Mouse (Mus musculus): ENCODE measurements at regions not wholly inside any gene's neighbourhood (a gene's known extent, or its start where the extent isn't known, plus 50 kb on each side); places are given as distances from the start of the nearest gene placed in this dataset.

- ATAC-seq (replicated peaks; ENCODE audit: low read depth, poor library complexity, severe bottlenecking), result no peak
Measured at GRCm38 (mm10) chr3:52722946-52723345, 294.1 kb downstream of the Cog6 start.

DNA sequence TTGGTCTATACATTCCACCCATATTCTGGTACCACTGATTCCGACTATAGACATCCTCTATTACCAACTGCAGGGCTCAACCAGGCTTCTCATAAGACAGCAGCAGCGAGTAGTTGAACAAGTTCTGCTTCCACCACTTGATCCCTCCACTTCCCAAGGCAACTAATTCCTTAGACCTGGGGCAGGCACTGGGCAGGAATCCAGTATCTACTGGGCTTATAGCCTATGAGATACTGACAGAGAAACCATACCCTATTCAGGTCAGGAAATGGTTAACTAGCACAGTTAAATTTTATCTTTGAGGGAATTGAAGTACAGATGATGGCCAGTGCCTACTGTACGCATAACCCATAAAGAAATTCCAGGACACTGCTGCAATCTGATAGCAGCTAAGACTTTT lies 297.9 kb downstream of the Cog6 start:
- ATAC-seq (replicated peaks; ENCODE audit: low read depth, poor library complexity, severe bottlenecking), result no peak

DNA sequence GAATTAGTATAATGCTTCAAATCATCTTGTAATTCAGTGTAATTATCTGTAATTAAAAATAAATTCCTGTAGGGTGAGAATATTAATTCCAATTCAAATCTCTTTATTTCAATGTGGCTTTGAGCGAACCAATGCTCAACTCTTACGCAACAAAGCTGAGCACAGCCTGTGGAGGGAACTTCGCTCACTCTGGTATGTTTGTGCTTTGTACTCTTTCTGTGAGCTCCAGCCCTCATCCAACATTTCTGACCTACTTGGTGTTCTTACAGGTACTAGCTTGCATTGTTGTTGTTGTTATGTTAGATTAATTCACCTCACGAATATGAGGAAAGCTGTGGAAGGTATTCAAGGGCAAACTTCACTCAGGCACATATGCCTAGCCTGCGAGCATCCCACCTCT lies 299.7 kb downstream of the Cog6 start:
- no peak for ATAC-seq (replicated peaks; ENCODE audit: low read depth, poor library complexity, severe bottlenecking)

GRCm38 (mm10) chr3:52712151-52712550 lies 304.9 kb downstream of the Cog6 start:
- ATAC-seq (replicated peaks; ENCODE audit: low read depth, poor library complexity, severe bottlenecking), result no peak

GRCm38 (mm10) chr3:52711133-52711532 lies 305.9 kb downstream of the Cog6 start:
- no peak for ATAC-seq (replicated peaks; ENCODE audit: low read depth, poor library complexity, severe bottlenecking)

GRCm38 (mm10) chr3:52708746-52709145 lies 308.3 kb downstream of the Cog6 start:
- ATAC-seq (replicated peaks; ENCODE audit: low read depth, poor library complexity, severe bottlenecking), result no peak

GRCm38 (mm10) chr3:52708301-52708700 lies 308.7 kb downstream of the Cog6 start:
- no peak for ATAC-seq (replicated peaks; ENCODE audit: low read depth, poor library complexity, severe bottlenecking)

DNA sequence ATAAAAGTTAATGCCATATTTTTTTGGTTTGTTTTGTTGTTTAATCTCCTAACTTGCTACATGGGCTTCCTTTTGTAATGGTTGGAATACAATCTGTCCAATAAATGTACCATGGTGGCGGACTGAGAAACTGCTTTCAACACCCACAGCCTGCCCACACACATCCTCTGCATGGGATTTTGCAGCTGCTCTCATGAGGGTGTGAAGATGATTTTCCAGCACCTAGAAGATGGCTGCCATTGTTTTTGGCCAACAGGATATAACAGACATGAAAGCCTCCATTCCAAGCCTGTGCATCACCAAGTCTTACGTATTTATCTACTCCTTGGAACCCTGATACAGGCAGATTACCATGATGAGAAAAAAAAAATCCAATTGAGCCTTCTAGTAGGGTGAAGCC lies 310.4 kb downstream of the Cog6 start:
- ATAC-seq (replicated peaks; ENCODE audit: low read depth, poor library complexity, severe bottlenecking), result no peak

- no peak for ATAC-seq (replicated peaks; ENCODE audit: low read depth, poor library complexity, severe bottlenecking)
Measured at GRCm38 (mm10) chr3:52703751-52704150, 313.3 kb downstream of the Cog6 start.

DNA sequence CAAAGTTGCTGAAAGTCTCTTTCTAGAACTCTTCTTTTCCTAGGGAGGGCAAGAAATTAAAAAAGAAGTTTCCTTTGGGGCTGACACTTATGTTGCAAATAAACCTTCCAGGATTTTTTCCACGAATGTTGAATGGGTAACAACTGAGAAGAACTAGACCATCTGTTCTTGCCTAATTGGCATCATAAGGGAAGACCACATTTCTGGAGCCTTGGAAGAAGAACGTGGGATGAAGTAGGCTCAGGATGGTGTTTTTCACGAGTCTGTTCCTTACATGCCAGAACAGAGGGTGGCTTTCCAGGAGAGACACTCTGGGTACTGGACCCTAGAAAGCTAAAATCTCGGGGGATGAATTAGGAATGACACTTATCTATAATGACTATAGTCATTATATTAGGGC lies 314.1 kb downstream of the Cog6 start:
- no peak for ATAC-seq (replicated peaks; ENCODE audit: low read depth, poor library complexity, severe bottlenecking)

GRCm38 (mm10) chr3:52701601-52702000 lies 315.4 kb downstream of the Cog6 start:
- no peak for ATAC-seq (replicated peaks; ENCODE audit: low read depth, poor library complexity, severe bottlenecking)

DNA sequence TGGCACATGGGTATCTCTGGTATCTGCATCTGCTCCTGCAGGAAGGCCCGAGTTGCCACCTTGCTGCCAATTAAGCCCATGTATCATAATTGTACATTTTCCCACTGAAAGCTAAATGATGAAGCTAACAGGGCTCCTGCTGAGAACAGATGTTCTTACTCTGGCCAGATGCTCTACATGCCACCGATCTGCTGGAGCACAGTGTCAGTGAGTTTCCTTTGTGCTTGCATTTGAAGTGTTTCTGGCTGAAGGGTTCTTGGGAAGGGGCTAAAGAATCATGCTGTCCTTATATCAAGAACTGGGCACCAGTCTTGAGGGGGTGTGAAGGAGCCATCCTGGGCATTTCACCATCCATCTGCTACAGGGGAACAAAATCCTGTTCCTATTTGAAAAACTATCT lies 323.2 kb downstream of the Cog6 start:
- no peak for ATAC-seq (replicated peaks; ENCODE audit: low read depth, poor library complexity, severe bottlenecking)

GRCm38 (mm10) chr3:52685434-52686181 lies 331.4 kb downstream of the Cog6 start:
- no peak for ATAC-seq (replicated peaks; ENCODE audit: low read depth, poor library complexity, severe bottlenecking)

- ATAC-seq (replicated peaks; ENCODE audit: low read depth, poor library complexity, severe bottlenecking), result no peak
Measured at GRCm38 (mm10) chr3:52680824-52681388, 336.1 kb downstream of the Cog6 start.

DNA sequence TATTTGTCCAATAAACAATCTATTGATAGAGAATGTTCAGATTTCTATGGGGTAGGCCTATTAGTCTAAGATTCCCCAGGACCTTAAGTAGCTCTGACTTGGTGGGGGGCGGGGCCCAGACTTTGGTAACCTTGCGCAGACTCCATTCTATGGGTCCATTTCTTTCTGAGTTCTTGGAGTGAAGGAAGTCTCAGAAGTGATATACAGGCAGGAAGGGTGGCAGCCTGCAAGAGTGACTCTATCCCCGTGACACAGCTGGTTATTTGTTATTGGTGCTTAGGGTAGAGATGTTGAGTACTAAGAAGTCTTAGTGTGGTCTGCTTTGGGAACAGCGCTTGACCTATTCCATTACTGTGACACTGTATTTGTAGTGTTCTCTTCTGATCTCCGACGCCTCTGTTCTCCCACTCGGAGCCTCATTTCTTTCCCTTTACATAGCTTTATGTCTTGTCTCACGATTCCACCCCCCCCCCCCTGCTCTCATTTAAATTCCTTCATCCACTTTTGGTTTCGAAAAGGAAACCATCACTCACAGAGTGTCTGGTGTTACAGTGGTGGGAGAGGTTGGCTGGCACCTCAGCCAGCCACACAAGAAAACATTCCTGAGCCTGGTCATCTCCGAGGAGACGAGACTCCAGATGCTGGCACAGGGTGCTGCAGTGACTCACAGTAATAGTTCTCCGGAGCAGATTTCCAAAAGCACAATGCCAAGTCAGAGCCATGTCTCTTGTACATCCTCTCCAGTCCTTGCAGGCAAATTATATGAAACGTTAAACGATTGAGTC lies 340.0 kb downstream of the Cog6 start:
- peak; percentile 45; the same call in 1 of the 2 replicates for ATAC-seq (replicated peaks; ENCODE audit: low read depth, poor library complexity, severe bottlenecking)

DNA sequence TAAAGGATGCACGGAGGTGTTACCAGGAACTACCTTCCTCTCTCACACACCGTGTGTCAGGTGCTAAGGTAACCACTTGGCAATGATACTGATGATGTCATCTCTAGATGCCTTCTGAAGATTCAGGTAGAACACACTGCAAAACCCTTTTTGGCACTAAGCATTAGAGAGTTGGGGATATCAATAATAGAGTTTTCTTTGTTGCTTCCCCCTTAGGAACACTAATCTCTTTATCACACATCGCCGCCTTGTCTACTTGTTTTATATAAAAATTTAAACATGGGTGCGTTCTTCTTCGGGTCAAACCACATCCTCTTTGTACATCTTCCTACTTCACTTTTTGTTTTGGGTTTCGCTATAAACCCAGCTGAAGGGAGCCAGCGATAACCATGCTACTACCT lies 346.4 kb downstream of the Cog6 start:
- ATAC-seq (replicated peaks; ENCODE audit: low read depth, poor library complexity, severe bottlenecking), result no peak

DNA sequence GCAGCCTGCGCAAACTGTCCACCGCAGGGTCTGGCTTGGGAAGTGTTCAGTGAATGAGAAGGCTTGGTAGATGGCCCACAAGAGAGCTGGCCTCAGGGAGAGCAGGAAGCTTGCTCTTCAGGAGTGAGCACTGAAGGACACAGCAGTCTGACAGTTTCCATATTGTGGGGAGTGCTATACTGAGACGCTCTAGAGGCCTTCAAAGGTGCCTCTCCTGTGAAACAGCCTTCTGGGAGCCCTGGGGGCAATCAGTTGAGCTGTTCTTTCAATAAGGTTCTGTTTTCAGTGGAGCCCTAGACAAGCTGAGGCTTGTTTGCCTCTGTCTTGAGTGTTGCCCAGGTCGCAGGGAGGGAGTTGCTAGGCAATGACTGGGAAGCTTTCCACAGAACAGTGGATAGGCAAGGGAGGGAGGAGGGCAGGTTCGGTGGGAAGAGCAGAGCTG lies 353.9 kb downstream of the Cog6 start:
- no peak for ATAC-seq (replicated peaks; ENCODE audit: low read depth, poor library complexity, severe bottlenecking)

GRCm38 (mm10) chr3:52662164-52662908 lies 354.7 kb downstream of the Cog6 start:
- ATAC-seq (replicated peaks; ENCODE audit: low read depth, poor library complexity, severe bottlenecking), result no peak

DNA sequence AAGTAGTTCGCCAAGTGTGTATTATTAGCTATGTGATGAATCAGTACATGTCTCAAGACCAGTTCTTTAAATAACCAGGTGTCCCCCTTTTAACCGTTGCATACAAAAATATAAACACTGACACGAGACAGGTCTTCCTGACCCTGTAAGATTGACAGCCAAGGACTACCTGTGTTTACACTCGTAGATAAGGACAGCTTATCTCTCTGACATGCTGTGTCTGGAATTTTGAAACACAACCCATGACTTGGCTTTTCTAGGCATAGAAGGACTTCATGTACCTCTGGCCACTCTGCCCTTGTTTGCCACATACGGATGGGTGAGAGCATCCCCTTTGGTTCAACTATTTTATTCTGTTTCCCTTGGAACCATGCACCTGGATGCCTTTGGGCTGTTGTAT lies 364.0 kb downstream of the Cog6 start:
- no peak for ATAC-seq (replicated peaks; ENCODE audit: low read depth, poor library complexity, severe bottlenecking)

DNA sequence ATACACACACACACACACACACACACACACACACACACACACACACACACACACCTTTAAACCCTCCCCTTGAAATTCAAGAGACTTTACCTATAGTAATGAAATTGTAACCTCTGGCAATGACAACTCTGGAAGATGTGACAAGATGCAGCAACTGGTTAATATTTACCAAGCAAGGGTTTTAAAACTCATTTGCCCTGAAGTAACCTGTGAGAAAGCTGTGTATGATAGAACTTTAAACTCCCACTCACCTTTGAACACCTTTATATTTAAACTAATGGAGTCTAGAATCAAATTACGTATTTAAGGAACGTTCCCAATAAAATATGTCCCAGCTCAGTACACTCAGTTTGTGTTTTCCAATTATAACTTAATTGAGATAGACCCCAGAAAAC lies 364.6 kb downstream of the Cog6 start:
- ATAC-seq (replicated peaks; ENCODE audit: low read depth, poor library complexity, severe bottlenecking), result no peak

Measured in common myeloid progenitor, adult 5-6 weeks (primary cell).